Mouse (Mus musculus) thymus, postnatal 4 days (tissue): ENCODE data around the gene Cdcp2.
"Not testable (repeated sequence)": the region's sequence is repeated elsewhere in the genome, so short reads cannot be mapped to it uniquely, and the experiment has no call there.

Source experiments
- DNase-seq: peaks from one replicate; pipeline ENCODE4 v3.0.0; 2021

Gene Cdcp2

DNA sequence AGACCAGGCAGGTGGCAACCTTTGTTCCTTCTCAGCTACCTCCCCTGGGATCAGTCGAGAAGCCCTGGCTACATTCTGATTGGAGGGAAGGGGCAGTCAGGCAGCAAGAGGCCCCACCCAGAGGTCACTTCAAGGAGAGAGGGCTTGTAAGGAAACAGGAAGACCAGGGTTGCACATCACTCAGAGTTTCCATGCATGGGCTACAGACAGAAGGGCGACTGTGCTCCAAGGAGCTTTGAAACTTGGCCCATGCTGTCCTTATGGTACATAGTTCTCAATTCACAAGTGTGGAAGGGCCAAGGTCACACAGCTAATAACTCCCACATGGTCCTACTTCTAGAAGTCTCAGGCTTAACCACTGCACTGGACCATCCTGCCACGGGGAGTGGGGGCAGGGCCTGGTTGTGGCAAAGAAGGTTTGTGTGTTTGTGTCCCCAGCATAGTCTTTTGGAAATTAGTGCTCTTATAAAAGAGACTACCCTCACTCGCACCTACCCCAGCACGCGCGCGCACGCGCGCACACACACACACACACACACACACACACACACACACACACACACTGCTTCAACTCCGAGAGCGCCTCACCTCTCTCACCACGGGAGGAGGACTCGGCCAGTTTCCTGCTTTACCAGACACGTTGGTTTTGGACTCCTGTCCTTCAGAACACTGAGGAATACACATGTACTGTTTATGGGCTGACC lies 2.1 kb upstream of the Cdcp2 start:
- no peak for DNase-seq

DNA sequence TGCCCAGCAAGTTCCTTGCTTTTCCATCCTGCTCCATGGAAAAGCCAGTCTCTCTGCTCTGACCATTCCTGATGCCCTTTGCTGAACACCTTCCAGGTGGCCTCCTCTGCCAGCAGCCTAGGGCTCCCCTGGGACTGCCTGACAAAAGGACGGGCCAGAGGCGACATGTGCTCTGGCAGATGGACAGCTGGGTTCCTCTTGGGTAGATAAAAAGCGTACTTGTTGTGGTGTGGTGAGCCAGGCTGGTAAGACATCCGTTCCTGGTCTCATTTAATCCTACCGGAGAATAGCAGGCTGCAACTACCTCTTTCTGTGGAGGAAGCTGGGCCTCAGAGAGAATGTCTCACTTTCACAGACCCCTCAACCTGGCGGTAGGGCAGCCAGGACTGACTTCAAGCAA lies 648 bp upstream of the Cdcp2 start:
- no peak for DNase-seq

DNA sequence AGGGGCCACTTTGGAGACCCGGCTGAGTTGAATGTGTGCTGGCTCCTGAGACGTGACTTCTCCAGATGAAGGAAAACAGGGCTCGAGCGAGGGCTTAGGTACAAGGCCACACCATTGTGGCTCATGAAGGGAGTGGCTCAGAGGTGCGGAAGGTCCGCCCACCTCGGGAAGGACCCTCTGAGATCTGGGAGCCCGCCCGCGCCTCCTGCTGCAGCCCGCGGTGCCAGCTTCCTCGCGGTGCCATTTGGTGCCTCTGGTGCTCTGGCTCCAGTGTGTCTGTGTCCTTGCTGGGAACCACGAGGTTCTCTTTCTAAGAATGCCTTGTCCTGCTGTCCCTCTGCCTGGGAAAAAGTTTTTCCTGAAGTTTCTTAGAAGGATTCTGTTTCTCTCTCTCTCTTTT lies 1.2 kb downstream of the Cdcp2 start:
- DNase-seq: peak; percentile 23

DNA sequence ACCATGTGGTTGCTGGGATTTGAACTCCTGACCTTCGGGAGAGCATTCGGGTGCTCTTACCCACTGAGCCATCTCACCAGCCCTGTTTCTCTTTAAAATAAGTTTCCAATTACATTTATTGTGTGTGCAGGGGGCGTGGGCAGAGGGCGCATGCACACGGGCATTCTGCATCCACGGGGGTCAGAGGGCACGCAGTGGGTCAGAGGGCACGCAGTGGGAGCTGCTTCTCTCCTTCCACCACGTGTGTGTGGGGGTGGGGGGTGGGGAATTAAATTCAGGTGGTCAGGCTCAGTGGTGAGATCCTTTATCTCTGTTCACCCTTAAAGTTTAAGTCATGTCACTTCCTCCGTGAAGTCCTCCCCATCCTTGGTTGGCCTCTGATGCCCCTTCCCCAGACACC lies 1.7 kb downstream of the Cdcp2 start:
- no peak for DNase-seq

DNA sequence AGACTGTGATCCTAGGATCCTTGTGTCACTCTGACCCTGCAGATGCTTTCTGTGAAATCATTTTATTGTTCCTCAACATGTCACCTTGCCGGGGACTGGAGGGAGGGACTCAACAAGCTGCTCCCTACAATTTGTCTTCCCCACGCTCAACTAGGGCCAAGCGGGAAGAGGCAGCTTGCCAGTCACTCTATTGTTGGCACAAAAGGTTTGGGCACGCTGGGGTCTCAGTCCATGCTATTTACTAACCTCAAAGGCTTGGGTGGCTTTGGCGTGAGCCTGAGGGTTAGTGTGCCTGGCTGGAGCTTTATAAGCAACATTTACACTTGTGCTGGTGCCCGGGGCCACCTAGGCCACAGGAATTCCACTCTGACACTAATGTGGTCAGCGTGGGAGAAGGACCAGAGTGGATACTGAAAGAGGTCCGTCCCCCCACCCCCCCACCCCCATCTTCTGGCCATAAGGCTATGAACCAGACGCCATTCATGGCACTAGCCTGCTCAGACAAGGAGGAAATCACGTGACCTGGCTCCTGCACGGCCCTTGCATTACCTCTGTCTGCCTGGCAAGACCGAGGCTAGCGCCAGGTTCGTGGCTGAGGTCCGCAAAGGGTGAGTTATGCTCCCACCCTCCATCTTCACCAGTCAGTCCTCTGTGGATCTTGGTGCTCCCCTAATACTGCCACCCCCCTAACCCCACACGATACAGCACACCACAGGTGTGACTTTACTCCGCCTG lies 2.3 kb downstream of the Cdcp2 start:
- peak; percentile 28 for DNase-seq

DNA sequence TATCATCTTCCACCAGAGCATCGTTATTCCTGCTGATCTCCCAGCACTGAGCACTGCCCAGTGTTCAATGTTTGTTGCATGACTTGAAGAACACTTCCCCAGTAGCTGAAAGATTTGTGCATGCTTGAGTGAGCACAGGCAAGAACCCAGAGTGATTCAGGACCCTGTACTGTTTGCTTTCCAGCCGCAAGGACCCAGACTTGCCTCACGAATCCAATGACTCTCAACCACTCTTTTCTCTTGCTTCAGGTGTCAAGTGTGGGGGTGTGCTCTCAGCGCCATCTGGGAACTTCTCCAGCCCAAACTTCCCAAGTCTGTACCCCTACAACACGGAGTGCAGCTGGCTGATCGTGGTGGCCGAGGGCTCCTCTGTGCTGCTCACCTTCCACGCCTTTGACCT lies 5.5 kb downstream of the Cdcp2 start:
- no peak for DNase-seq

DNA sequence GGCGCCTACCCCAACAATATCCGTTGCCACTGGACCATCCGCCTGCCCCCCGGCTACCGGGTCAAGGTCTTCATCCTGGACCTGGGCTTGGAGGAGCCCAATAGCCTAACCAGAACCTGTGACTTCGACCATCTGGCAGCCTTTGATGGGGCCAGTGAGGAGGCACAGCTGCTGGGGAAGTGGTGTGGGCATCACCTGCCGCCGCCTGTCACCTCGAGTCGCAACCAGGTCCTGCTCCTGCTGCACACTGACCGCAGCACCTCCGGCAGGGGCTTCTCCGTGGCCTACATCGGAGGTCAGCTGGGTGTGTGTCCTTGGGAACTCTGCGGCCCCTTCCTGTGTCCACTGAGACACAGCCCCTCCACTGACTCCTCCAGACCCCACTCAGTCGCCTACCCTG lies 10.1 kb downstream of the Cdcp2 start:
- DNase-seq: no peak

DNA sequence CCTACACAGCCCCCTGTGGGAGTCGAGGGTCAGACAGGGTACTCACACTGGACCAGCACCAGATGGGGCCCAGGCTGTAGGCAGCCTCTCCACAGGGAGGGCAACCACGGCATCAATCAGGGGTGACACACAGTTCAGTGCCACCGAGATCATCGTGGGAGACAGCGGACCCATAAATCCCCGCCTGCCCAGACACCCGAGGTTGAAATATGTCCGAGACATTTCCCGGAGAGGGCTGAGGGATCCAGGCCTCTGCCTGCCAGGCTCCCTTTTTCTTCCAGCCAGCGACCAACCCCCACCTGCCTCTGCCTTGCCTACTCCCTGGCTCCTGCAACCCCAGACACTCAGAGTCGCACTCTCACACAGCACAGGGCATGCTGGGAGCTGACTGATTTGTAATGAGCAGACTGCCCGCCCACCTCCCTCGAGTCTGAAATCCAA lies 11.6 kb downstream of the Cdcp2 start:
- DNase-seq: no peak

DNA sequence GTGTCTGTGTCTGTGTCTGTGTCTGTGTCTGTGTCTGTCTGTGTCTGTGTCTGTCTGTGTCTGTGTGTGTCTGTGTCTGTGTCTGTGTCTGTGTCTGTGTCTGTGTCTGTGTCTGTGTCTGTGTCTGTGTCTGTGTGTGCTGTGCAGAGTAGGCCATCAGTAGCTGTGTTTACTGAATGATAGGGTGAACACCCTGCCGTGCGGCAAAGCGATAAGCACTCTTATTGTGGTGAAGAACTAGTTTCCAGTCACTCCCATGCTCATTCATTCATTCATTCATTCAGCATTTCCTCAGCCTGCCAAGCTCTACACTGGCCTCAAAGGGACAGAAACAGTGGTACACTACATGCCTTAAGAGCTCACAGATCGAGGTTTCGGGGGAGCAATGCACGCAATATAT lies 12.5 kb downstream of the Cdcp2 start:
- not testable (repeated sequence) for DNase-seq

DNA sequence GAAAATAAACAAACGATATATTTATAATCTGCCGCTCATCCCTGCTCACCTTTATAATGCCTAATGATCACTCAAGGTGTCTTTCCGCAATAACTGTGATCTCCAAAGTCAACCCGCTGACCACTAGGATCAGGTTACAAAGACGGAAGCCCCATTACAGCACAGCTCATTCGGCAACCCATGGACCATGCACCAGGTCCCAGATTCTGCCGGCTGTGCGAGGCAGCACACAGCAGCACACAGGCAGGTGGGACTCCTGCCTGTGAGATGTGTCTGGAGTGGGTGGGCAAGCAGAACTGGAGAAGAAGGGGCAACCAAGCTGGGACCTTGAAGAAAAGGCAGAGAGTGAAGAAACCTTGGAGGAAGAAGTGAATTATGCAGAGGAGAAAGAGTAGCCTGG lies 17.6 kb downstream of the Cdcp2 start:
- no peak for DNase-seq

DNA sequence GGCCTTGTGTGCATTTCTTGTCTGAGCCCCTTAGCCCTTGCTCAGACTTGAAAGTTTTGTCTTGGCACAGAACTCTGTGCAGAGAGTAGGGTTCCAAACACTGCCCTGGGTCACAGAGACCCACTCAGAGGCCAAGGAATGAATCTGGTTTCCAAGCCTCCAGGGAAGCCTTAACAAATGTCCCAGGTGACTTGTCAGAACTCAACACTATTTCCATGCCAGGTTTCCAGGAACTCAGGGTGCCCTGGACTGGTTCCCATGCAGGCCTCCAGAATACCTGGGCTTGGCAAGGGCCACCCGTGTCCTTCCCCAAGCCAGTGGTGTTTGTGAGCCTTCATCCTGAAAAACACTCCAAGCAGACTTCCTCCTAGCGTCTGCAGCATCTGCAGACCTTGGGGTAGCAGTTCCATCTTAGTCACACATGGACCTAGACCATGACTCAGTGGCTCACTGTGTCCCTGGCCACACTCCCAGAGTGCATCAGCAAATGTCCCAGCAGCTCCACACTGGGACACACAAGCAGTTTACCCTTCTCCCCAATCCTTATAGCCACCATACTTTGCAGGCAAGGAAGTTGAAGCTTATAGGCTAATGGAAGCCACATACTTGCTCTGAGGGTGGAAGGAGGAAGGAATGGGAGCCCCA lies 21.2 kb downstream of the Cdcp2 start:
- DNase-seq: no peak

DNA sequence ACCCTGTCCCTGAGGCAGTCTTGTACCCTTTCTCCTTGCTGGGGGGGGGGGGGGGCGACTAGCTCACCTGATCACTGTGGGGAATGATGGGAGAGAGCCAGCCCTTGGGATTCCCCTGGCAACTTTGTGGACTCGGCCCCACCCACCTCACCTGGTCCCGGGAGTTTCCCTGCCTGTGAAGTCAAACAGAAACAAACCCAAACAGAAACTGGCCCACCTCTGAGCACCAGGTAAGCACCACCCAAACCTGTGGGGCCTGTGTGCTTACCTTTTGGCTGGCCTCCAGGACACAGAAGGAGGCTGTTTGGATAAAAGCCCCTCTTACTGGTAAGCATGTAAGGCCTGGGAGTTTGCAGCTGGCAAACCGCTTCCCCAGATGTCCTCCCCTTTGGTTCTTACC lies 22.4 kb downstream of the Cdcp2 start:
- no peak for DNase-seq

DNA sequence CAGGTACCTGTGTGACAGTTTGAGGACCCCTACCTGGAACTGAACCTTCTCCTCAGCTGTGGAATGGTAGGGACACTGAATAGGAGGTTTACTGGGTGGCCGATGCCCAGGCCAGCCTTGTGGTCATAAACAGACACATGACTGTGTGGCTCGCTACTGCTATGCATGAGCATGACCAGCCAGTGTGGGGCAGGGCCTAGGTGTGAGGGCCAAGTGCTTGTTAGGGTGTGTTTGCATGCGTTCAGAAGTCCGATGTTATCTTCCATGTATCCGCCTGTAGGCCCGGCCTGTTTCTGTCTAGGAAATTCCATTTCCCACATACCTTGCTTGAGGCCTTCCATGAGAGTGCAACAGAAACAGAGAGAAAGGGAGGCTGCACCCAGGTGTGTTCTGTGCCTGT lies 24.0 kb downstream of the Cdcp2 start:
- no peak for DNase-seq

DNA sequence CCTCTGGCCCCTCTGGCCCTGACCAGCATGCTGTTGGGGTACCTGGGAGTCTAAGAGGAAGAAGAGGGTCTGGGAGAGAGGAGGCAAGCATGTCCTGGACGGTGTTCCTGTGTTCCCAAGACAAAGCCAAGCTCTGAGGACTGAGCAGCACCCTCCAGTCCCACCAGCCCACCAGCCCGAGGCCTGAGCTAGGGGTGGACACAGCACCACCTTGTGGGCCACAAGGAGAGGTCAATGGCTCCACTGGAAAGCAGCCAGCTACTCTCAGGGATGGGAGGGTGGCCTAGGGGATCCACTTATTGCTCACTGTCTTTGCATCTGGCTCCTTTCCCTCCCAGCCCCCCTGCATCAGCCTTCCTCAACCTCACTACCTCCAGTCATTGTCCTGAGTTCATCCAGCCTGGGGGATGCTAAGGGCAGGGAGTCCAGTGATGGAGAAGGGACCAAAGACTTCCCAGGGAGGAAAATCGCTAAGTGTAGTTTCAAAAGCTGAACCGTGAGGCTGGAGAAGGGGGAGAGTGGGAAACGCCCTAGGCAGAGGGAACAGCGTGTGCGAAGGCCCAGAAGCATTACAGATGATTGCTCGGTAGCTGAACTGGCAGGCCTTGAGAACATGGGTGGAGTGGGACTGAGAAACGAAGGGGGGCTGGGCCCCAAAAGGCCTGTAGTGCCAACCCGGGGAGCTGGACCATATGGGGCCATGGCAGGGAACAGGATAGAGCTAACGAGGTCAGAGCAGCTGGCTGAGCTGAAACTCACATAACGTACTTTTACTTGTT lies 24.7 kb downstream of the Cdcp2 start:
- DNase-seq: no peak

DNA sequence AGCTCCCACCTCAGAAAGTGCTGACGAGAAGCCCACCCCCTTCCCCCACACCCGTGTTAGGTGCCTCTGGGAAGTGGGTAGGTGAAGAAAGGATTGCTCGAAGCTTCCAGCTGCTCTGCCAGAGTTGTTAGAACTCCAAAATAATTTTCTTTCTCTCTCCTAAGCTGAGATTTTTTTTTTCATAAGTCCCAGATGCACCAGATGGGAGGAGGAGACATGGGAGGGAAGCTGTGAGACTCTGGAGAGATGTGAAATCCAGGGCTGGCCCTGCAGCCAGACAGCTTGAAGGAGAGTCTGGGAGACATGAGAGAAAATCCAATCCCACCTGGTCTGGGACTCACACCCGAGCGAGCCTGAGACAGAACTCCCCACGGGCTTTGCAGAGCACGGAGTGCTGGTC lies 27.7 kb downstream of the Cdcp2 start:
- no peak for DNase-seq

DNA sequence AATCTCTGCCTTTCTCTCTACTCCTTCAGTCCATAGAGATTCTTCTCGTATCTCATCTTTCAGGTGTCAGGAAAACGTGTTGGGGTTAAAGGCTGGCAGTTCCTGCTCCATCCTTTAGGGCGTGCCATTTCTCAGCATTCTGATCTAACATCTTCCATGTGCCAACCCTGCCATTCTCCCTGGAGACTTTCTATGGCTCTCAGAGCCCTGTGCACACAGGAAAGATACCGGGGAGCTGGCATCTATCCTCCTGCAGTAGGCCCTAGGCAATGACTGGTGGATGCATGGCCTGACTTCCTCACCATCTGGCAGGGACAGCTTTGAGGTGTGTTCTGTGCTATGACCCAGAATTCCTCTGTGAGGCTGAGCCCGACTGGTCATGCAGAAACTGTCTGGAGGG lies 28.4 kb downstream of the Cdcp2 start:
- DNase-seq: no peak

DNA sequence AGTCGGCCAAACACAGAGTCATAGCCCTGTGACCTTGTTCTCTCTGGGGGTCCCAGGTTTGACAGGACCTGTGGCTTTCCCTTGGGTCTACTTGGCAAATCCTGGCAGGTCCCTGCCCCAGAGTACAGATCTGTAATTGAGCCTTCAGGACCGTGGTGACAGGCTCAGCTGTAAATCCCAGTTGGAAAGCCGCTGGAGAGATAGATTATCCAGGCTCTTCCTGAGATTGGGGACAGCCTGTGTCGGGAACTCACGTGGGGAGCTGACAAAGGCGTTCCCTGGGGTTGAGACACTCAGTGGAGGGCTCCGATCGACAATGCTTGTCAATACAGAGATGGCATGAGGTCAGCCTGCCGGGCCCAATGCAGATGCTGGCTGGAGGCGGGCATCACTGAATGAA lies 29.7 kb downstream of the Cdcp2 start:
- DNase-seq: no peak

DNA sequence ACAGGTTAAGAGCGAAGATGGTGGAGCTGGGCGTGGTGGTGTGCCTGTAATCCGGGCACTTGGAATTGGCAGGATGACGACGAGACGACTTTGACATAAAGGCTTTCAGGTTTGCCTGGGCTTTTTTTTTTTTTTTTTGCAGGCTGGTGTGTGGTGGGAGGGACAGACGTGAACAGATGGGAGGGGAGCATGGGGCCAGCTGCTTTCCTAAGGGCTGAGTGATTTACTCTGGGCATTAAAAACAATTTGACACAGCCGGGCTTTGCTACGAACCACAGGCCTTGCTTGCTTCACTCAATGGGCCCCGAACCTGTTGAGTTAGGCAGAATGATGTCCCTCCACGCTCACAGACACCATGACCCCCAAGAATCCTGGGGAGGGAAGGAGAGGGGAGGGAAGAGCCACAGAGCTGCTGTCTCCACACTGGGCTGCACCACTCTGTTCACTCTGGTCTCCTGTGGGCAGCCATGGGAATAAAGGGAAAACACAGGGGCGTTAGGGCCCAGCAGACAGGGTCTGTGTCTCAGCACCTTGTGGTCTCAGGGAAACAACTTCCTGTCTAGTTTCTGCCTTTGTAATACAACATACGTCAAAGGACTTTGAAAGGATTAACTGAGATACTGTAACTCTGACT lies 30.3 kb downstream of the Cdcp2 start:
- DNase-seq: no peak

DNA sequence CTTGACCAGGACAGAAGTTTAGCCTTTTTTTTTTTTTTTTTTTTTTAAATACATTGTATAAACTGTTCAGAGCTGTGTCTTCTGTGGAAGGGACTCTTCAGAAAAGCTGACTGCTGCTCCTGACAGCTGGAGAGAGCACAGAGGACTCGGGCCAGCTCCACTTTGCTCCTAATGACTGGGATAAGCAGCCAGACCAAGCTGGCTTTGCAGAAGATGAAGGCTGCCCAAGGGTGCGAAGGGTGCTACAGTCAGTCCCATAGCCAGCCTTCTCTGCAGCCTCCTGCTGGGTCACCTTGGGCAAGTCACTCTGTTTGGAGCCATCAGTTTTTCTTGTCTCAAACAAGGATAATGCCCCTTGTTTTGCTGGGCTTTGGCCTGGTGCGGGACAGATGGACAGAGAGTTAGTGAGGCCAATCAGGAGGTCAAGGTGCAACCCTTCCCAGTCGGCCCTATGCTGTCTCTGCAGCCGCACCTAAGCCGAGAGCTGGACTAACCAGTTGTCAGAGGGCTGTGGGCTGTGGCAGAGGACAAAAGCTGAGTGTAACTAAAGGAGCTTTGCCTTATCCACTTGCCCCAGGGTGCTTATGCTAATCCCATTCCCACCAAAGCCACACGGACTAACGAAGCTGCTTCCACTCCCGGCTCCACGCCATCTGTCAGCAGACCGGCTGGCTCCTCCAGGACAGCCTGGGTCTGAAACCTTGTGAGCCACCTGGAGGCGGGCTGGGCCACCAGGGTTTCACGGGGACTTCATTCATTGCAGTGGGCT lies 31.4 kb downstream of the Cdcp2 start:
- DNase-seq: peak; percentile 24

DNA sequence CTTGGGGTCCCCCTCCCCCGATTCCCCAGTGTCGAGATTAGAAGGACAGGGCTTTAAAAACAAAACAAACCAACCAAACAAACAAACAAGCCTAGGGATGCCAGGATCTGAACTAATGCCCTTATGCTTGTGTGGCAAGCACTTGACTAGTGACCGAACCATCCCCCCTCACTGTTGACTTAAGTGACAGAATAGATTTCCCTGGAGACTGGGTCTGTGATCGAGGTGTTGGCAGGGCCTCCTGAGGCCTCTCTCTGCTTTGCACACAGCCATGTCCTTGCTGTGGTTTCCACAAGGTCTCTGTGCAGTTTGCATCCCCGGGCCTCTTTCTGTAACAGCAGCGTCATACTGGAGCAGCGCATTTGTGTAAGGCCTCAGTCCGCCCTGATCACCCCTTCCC lies 32.7 kb downstream of the Cdcp2 start:
- DNase-seq: no peak

DNA sequence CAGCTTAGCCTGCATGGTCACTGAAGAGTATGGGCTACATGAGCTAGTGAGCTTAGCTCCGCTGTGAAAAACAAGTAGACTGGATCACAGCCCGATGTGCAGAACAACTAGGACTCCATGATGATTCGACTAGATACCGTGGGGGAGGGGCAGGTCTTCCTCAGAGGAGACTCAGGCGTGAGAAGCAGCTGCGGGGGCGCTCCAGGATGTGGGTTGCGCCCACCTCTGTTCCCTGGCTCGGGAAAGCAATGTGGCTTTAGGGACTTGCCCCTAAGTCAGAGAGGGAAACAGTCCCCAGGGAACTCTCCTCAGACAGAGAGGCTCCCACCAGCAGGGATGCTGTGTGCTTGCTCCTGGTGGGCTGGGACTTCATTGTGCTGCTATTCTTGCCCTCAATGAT lies 33.8 kb downstream of the Cdcp2 start:
- peak; percentile 80 for DNase-seq

DNA sequence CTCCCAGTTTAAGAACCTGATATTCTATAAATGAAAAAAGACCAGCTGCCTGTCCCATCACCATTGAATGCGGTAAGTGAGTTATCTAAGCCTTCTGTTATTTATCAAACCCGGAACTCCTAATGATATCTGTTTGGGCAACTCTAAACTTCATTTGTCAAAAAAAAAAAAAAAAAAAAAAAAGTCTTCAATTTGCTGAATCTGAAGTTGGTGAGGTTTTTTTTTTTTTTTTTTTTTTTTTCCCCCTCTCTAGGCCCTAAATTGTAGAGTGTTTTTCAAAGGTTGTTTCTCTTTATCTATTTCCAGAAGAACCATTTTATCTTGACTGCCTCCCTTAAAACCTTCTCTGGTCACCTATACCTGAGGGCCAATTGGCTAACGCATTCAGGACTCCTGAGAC lies 38.2 kb downstream of the Cdcp2 start:
- no peak for DNase-seq
